Mouse (Mus musculus) kidney, adult 9 months (tissue): ENCODE results near the gene Ifng.
"Not testable (repeated sequence)": the region's sequence is repeated elsewhere in the genome, so short reads cannot be mapped to it uniquely, and the experiment has no call there.

ENCODE experiments used
- DNase-seq: peaks from one replicate; pipeline ENCODE4 v3.0.0; 2022

Gene Ifng

DNA sequence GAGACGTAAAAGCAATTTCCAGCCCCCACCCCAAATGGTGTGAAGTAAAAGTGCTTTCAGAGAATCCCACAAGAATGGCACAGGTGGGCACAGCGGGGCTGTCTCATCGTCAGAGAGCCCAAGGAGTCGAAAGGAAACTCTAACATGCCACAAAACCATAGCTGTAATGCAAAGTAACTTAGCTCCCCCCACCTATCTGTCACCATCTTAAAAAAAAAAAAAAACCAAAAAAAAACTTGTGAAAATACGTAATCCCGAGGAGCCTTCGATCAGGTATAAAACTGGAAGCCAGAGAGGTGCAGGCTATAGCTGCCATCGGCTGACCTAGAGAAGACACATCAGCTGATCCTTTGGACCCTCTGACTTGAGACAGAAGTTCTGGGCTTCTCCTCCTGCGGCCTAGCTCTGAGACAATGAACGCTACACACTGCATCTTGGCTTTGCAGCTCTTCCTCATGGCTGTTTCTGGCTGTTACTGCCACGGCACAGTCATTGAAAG, at the start of gene Ifng:
Ifng (plus strand) TSS at position 305 of the 499 bp plus-strand sequence.
- DNase-seq: no peak

DNA sequence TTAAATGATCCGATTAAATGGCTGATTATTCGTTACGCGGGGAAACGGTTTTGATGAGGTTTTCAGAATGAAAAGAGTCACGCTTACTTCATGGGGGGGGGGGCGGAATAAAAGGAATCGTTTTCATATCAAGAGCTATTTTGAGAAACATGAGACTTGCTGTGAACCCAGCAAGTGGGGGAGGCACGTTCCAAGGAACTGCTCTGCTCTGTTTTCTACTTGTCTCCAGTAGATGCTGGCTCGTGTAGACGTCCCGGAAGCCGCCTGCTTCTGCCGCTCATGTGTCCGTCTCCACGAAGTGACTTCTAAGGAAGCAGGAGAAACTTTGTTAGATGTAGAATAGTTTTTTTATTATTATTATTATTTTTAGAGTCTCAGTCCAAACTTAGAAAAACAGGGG, 40.9 kb upstream of the Ifng start:
- DNase-seq: no peak

DNA sequence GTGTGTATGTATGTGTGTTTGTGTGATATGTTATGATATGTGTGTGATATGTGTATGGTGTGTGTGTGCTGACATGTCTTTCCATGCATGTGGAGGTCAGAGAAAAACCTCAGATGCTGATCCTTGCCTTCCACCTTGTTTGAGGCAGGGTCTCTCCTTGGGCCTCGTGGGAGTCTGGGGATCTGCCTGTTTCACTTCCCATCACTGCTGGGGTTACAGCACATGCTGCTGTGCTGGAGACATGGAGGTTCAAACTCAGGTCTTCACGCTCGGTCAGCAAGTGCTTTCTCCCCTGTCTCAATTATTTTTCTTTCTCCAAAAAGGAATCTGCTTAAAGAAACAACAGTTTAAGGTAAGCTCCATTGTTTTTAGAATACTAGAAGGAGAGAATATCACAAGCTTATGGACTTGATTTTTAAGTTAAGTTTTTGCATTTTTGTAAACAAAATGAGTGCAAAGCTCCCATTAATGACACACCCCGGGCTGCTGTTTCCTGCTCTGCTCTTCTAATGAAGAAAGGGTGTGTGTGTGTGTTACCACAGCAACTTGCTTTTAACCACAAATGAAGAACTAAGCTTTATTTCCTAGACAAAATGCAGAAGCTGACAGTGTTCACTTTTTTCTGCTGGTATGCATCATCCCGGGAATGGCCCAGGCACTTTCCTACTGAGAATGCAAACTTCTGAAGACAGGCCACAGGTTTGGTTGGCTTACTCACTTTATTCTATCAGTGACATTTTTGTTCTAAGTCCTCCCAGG, 34.2 kb upstream of the Ifng start:
- DNase-seq: no peak

DNA sequence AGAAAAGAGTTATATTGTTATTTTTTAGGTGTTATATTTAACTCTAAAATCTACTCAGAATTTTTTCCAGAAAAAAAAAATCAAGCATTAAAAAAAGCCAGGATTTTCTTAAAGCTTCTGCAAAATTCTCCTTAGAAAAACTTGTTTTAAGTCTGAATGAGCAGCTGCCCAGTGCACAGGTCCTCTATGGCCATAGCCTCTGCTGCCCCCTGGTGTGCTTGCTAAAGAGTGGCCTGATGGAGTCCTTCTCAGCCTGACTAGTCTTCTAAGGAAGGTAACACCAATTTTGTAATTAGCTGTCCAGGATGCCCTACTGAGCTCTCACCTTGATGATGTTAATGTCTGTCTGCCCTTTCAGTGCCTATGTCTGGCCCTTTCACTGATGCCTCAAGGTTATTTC, 29.5 kb upstream of the Ifng start:
- no peak for DNase-seq

DNA sequence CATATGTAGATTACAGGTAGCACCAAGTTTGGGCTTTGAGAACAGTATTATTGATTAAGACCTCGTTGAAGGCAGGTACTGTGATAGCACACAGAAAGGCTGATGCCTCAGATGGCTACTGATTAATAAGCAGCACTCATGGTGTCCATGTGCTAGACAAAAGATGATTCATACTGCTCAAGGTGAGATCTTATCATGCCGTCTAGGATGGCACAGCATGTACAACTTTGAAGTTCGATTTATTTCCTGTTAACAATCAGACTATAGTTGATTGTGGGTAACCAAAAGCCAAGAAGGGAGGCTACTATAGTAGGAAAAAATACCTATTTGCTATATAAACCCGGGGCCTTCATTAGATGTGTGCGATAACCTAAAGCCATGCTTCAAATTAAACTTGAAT, 28.1 kb upstream of the Ifng start:
- no peak for DNase-seq

DNA sequence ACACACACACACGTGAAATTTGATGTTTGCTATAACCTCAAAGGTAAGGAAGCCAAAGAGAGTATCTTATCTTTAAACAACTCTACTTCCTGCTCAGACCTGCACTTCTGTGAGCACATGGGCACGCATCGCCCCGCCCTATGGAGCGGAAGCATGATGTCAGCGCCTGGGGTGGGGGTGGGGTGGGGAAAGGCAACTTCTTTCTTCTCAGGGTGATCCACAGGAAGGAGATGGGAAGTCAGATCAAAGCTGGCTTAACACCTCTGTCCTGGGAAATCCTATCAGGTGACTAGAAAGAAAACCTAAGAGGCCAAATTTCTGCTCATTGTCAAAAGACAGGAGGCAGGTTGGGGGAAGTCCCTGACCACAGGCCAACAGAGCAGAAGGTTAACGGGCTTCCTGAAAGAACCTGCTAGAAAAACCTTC, 21.8 kb upstream of the Ifng start:
- no peak for DNase-seq

DNA sequence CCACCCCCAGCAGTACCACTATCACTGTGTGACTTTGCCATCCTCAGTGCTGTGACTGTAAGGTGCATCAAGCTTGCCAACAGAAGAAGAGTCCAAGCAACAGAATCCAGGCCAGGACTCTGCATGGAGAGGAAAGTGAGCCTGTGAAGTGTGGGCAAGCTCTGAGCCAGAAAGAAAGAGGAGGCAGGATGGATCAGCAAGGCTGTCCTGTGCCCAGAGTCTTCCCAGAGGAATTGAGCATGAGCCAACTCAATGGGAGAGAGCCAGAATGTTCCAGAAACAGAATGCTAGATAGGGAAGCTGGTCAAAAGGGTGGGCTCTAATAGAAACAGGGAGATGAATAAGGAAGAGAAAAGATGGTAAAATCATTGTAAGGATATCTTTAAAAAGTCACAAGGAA, 19.9 kb upstream of the Ifng start:
- no peak for DNase-seq

DNA sequence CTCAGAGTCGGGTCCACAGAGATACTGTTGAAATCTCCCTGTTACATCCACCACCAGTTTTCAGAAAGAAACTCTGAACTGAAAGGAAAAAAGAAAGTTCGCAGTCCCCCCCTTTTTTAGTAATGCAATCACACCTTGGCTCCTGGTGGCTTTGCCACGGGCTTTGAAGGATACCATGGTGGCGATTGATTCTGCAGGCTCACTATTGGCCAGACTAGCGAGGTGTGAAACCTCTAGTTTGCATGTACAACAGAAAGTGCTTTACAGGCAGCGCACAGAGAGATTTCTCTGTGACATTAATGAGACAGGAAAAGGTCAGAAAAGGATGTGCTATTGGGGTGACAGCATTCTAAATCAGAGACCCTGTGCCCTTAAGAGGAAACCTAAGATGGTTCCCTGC, 5.3 kb upstream of the Ifng start:
- no peak for DNase-seq

DNA sequence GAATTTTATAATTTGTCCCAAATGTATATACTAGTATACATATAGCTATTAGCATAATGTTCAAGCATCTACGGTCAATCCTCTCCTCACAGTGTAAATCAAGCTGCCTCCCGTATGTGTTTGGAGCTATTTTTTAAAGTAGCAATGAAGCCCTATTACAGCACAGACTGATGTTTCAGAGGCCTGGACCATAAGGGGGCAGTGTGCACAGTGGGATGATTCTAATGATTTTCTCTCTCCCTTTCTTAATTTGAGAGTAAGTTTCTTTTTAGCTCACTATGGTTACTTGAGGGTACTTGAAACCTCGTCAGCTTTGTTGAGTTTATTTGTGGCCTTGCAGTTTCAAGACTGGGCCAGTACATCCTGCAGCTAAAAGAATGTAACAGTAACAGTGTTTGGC, 1.1 kb downstream of the Ifng start:
- no peak for DNase-seq

DNA sequence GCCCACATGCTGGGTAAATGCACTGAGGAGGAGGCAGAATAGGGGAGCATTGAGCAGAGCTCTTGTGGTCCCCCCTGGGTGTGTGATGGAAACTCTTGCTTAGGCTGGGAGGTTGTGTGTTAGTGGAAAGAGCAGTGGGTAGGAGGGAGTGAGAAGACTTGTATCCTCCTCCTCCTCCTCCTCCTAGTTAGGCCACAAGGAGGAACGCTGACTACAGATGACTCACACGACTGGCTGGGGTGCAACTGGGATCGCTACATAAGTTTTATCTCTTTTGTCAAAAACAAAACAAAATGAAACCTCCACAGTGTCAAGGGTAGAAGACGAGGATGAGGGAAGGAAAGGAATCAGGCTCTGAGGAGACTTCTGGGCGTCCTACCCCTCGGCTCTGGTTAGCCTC, 2.2 kb downstream of the Ifng start:
- DNase-seq: no peak

DNA sequence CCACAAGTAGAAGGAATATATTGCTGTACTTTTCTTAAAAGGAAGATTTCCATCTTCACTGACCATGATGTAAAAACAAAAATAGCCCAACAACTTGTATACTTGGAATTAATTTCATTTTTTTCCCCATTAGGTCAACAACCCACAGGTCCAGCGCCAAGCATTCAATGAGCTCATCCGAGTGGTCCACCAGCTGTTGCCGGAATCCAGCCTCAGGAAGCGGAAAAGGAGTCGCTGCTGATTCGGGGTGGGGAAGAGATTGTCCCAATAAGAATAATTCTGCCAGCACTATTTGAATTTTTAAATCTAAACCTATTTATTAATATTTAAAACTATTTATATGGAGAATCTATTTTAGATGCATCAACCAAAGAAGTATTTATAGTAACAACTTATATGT, 4.2 kb downstream of the Ifng start:
- DNase-seq: no peak

DNA sequence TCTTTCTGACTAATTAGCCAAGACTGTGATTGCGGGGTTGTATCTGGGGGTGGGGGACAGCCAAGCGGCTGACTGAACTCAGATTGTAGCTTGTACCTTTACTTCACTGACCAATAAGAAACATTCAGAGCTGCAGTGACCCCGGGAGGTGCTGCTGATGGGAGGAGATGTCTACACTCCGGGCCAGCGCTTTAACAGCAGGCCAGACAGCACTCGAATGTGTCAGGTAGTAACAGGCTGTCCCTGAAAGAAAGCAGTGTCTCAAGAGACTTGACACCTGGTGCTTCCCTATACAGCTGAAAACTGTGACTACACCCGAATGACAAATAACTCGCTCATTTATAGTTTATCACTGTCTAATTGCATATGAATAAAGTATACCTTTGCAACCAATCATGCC, 4.7 kb downstream of the Ifng start:
- DNase-seq: no peak

DNA sequence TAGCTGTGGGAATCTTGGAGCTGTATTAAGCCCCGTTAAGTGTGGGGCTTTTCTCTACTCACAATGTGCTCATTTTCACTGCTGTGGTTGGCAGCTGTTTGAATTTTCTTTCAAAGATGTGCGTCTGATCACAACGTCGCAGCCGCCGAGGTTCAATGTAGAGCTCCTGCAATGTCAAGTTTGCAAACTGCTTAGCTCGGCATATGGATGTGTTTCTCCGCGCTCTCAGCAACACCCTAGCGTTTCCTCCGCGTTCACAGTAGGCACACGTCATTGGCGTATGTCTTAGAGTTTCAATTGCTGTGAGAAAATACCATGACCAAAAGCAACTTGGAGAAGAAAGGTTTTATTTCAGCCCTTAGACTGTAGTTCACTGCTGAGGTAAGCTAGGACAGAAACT, 5.1 kb downstream of the Ifng start:
- no peak for DNase-seq

DNA sequence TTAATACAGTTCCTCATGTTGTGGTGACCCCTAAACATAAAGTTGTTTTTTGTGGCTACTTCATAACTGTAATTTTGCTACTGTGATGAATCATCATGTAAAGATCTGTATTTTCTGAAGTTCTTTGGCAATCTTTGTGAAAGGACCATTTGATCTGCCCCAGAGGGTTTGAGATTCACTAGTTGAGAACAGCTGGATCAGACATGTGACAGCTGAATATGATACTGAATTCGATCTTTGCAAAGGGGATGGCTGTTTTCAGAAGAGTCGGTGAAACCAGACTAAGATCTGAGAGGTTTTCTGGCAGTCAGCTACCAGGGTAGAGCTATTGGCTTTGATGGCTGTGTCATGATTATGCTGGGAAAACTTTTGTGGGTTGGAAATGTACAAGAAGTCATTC, 10.9 kb downstream of the Ifng start:
- no peak for DNase-seq

DNA sequence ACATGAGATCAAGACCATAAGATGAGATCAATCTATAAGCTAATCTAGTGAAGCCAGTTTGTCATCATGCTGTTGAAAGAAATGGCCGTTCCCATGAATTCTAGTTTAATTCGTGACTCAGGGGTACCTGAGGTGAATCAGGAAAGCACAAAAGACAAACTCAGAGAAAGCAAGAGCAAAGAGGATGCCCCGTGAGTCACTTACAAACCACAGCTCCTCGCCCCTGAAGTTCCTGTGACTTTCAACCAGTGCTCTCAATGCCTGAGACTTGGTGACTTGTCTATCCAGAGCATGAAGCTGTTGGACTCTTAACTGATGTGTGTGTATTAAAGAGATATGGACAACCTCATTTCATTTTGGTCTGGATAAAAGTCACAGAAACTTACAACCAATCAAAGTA, 17.9 kb downstream of the Ifng start:
- no peak for DNase-seq

DNA sequence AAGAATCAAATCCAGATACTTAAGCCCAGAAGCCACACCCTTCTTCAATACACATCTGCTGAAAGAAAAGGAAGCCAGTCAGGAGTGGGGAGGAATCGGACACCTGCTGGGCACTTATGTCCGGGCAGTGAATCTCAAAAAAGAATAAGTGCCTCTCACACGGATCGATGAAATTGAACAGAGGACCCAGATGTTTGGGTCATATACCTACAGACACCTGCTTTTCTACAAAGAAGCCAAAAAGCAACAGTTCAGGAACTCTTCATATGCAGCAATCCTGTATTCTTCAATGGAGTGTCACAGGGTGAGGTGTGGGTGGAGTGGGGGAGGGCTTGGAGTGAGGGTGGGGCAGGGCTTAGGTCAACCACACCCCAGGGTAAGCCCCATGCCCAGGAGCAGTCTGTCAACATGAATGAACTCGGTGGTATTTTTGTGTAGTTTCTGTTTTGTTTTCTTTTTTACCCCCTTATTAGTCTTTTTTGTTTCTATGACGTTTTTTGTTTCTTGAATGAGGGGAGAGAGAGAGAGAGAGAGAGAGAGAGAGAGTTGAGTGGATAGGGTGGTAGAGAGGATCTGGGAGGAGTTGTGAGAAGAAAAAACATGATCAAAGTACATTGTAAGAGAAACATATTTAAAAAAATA, 20.4 kb downstream of the Ifng start:
- no peak for DNase-seq

DNA sequence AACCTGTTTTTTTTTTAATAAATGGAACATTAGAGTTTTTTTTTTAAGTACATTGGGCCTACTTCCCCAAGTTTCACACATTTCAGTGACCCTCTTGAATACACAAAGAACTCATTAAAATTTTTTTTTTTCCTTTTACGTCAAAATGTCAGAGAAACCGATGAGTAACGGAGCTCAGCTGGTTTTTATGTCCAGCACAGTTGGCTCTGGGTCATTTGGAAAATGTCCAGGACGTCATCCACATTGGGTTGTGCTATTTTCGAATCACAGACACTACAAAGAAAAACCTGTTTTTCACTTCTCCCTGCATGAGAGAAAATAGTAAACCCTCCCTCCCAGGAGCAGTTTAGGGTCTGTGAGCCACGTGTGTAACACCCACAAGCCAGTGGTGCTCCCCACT, 25.6 kb downstream of the Ifng start:
- DNase-seq: no peak

DNA sequence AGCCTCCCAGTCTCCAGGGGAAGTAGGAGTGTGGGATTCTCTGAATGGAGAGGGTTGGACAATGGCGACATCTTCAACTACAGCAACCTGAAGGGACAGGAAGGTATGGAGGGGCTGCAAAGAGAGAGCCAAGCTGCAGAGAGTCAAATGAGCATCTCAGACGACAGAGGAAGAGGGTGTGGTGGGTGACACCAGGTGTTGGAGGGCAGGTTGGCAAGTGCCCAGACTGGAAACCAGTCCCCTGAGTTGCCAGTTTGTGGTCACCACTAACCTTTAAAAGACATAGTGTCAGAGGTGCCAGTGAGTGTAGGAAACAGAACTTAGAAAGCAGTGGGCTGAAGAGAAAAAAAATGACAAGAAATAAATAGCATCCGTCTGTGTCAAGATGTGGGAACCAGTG, 28.2 kb downstream of the Ifng start:
- DNase-seq: no peak

DNA sequence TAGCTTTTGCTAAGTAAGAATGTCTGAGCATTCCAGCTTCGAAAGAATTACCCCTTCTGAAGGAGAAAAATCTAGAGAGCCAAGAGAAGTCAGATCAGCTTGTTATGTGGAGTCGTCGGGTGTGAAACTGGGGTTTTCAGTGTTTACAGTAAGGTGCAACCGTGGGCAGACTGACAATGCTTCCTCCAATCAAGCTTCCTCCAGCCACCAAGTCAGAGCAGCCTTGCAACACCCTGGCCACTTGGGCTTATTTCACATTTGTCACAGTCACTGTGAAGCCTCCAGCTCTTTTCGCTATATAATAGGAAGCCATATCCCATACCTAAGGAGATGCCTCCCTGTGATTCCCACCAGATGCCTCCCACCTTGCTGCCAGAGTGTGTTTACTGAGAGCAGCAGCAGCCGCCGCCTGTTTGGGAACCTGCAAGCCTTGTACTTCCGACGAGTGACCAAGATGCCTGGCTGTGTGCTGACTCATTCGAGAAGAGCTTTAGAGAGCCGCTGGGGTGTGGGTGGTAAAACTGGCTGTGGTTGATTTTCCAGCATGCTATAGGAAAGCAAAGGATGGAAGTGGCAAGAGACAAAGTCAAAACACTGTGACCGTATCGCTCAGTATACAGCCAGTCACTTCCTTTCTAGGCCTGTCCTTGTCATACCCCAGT, 29.6 kb downstream of the Ifng start:
- DNase-seq: no peak

DNA sequence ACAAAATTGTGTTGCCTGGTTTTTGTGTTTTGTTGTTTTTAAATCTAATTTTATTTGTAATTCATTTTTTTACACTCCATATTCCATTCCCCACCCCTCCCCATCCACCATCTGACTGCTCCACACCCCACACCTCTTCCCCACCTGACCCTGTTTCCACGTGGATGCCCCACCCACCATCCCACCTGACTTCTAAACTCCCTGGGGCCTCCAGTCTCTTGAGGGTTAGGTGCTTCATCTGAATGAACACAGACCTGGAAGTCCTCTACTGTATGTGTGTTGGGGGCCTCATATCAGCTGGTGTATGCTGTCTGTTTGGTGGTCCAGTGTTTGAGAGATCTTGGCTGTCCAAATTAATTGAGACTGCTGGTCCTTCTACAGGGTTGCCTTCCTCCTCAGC, 32.0 kb downstream of the Ifng start:
- DNase-seq: not testable (repeated sequence)

DNA sequence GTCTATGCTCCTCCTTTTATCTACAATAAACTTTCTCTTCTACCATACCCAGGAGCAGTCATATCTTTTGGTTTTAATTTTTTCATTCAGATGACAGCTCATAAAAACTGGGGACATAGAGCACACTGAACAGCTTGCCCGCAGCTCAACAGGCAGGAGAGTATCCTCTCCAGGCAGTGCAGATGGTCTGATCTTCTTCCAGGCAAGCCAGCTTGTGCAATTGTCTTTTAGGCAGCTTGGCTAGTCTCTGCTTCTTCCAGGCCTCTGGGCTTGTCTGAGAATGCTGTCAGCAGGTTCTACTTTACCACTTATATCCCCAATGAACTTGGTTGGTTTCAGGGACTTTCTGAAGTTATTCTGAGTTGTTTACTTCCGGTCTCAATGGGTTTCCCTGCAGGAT, 35.9 kb downstream of the Ifng start:
- DNase-seq: no peak

DNA sequence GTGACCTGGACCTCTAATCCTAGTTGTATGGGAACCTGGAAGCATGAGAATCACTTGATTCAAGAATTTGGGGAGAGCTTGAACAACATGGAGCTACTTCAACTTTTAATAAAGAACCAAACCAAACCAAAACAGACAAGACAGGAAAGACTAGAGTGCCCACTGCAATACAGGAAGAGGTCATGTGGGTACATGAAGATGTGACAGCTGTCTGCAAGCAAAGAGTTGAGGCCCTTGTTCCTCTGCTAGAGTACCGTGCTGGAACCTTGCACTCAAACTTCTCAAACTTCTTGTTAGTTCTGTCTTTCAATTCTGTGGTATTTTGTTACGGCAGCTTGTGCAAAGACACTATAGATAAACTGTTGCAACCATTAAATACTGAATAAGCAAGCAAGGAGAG, 36.5 kb downstream of the Ifng start:
- DNase-seq: no peak

DNA sequence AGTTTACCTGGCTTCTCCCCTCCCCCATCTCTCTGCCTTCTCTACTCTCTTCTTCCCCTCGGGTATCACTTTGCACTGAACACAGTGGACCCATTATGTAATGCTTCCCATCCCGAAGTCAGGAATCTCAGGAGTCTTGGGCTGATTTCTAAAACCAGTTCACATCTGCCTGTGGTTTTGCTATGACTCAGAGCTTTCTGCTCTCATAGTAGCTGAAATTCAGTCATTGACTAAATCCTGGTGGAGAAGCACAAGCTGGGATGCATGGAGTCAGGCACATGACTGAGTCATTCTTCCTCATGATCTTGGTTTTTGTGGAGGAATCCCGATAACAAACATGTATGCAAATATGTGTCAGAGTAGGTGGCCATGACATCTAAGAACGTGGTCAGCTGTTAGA, 38.4 kb downstream of the Ifng start:
- no peak for DNase-seq

DNA sequence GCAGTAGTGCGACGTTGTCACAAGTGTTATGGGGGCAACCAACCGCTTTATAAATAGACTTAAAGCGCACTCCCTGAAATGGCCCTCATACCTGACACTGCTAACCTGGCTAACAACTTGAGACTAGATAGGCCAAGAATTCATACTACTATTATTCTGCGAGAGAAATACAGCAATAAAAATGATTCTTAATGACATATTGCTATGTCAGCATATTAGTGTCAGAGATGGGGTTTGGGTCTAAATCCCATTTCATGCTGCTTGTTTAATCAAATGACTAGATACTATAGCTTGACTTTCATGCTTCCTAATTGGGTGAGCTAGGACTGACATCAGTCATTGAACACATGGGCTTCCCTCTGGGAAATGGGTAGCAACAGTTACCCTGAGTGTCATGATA, 39.3 kb downstream of the Ifng start:
- DNase-seq: no peak
